Mouse (Mus musculus) ES-CJ7 (cell line): ENCODE measurements around the gene Ltbp4.

Experiments used
- DNase-seq: peaks from one replicate; pipeline ENCODE4 v3.0.0; 2011; ENCODE audit warnings: low read depth, low spot score

The Ltbp4 gene

GRCm38 (mm10) chr7:27259771-27260170 lies 77.7 kb downstream of the Ltbp4 start:
- DNase-seq: no peak

- DNase-seq: no peak
Measured at GRCm38 (mm10) chr7:27259271-27259721, 78.2 kb downstream of the Ltbp4 start.

DNA sequence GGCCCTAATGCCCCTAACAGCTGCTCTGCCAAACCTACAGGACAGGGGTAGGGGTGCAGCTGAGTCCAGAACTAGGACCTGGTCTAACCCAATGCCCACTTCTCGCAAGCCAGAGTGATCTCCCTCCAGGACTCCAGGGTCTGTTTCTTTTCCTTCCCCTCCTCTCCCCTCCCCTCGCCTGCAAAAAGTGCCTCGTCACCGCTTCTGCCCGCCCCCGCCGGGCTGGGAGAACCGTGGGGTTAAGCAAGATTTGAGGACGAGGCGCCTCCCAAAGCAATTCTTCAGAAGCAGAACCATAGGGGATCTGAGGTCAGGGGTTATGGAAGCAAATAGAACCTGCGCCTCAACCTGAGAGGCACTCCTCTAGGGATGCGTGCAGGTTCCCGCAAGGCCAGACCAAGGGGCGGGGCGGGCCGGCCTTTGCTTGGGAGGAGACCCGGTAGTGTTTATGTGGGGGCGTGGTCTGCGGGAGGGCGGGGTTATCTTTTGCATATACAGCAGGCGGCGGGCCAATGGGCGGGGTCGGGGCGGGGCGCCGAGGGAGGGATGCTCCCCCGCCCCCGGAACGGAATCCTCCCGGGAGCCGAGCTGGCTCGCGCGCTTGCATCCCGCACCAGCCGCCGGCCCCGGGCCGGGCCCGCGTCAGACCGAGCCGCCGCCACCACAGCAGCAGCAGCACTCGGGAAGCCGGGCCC lies 79.1 kb downstream of the Ltbp4 start, which contains the start of gene Numbl:
Numbl (plus strand) TSS at position 229 of the 695 bp plus-strand sequence.
- DNase-seq: peak; percentile 93

GRCm38 (mm10) chr7:27257852-27258204 lies 79.7 kb downstream of the Ltbp4 start:
- DNase-seq: no peak

GRCm38 (mm10) chr7:27257046-27257851 lies 80.2 kb downstream of the Ltbp4 start:
- DNase-seq: no peak

- peak; percentile 50 for DNase-seq
Measured at GRCm38 (mm10) chr7:27255721-27256120, 81.8 kb downstream of the Ltbp4 start.
